Mouse (Mus musculus): Measurements from ENCODE around the gene Cyth3. TPM values are rescaled to one million over a fixed set of nuclear protein-coding genes. Genes with fewer than 3 reads are reported as not detected.

The Cyth3 gene
- total RNA-seq (2021): 100 to 1,000 TPM; 195 to 200 TPM
- long read RNA-seq, experiment 1, full-length matches to known transcripts: 107 of 149 reads
- long read RNA-seq, experiment 1, partial matches to known transcripts: 38 of 149 reads
- long read RNA-seq, experiment 1, other reads (novel, unspliced or antisense): 4 of 149 reads
- long read RNA-seq, experiment 2, full-length matches to known transcripts: 256 of 360 reads
- long read RNA-seq, experiment 2, partial matches to known transcripts: 72 of 360 reads
- long read RNA-seq, experiment 2, other reads (novel, unspliced or antisense): 32 of 360 reads

DNA sequence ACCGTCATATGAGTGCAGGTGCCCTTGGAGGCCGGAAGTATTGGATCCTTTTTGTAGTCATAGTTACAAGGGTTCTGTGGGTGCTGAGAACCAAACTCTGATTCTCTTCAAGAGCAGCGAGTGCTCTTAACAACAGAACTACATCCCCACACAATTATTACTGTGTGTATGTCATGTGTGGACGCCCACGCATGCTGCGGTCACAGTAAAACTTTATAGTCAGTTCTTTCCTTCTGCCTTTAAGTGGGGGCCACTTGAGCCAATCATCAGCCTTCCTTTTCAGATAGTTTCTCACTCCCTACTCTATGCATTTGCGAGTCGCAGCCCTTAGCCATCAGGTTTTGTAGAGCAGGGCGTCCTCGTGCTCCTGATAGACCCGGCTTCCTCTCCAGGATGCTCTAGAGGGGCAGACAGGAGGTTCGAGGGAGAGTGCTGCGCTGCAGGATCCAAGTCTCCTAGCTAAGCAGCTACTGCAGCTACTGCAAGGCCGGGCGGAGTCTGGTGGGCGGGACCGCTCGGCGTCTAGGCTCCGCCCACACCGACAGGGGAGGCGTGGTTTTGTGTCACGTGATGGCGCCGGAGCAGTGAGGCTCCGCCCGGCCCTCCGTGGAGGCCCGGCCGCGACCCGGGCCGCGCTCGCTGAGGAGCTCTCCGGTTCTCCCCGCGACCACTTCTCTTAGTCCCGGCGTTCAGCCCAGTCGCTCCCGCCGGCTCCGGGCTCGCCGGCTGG, at the start of gene Cyth3:
TSS of gene Cyth3 (plus strand) at position 555 of the 730 bp plus-strand sequence.
- DNase-seq (ENCODE audit: low spot score in 2 of 2): peak; percentile 91 to 94

DNA sequence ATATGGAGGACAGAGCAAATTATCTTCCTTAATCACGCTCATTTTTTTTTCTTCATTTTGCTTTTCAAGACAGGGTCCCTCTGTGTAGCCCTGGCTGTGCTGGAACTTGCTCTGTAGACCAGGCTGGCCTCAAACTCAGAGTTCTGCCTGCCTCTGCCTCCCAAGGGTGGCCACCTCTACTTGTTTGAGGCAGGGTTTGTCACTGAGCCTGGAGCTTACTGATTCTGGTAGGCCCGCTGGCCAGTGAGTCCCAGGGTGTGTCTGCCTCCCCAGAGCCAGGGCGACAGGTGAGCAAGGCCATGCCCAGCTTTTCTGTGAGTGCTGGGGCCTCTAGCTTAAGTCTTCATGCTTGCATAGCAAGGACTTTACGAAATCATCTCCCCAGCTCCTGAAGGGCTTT, 49.2 kb upstream of the Cyth3 start:
- DNase-seq (ENCODE audit: low spot score in 2 of 2): no peak

DNA sequence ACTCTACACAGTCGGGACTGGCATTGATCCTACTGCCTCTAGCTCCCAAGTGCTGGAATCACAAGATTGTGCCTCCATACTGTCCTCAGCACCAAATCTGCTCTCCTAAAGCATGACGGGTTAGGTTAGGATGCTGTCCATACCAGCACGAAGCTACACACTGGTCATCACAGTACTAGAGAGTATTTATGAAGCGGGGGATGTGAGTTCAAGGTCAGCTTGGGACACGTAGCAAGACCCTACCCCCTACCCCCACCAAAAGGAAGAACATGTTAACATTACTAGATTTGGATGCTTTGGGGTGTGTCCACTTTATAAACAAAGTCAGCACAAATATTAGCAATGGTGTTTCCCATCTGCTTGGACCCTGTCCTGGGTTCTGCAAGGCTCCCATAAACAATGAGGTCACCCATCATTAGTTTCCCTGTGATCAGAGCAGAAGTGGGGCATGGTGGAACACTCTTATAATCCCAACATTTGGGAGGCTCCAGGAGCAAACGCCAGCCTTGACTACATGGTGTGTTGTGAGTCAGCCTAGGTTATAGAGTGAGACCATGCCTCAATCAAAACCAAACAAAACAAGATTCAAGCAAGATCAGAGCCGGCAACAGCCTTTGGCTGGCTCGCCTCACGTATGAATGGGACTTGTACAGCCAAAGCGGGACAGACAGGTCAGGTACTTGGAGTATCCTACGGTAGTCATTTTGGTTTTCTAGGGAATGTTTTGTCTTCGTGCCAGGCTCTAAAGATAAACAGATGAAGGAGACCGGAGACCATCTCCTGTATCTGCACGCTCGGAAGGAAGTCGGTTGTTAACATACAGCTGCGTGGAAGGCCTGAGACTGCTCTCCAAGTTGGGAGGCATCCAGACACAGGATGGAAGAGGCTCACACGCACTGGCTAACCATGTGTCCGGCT, 47.7 kb upstream of the Cyth3 start:
- DNase-seq (ENCODE audit: low spot score in 2 of 2): no peak

DNA sequence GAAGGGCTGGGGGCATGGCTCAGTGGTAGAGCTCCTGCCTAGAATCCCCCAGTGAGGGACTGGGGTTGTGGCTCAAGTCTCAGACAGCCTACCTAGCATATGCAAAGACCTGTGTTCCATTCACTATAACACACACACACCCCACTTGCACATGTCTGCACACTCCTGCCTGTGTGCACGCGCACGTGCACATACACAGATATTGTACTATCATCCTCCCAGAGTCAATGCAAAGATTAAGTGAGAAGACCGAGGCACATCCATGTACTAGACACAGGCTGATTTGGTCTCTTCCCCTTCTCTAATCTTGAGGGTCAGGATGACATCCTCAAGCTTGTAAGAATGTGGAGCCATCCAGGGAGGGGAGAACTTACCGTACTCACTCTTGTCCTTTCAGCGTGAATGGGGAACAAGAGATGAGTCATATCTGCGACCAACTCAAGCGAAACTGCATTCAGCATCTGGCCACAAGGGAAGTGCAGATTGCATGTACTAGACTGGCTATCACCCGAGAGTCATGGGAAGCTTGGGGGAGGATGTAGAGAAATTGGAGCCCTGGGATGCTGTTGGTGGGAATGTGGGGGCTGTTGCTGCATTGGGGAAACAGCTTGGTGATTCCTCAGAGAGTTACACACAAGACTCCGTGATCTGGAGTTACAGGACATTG, 42.6 kb upstream of the Cyth3 start:
- DNase-seq (ENCODE audit: low spot score in 2 of 2): no peak

DNA sequence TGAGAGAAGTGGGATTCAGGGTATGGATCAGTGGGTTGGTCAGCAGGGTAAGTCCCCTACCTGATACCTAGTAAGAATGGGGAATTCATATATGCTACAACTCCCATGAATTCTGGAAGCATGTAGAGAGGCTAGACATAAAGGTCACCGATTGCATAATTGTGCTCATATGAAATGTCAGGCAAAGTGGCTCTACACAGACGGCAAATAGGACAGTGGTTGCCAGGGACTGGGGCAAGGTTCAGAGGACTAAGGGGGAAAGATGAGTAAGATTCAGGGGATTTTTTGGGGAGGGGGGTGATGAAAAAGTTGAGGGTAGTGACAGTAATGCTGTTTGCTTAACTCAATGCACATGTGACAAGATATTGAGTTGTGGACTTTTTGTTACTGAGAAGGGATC, 41.3 kb upstream of the Cyth3 start:
- DNase-seq (ENCODE audit: low spot score in 2 of 2): no peak

DNA sequence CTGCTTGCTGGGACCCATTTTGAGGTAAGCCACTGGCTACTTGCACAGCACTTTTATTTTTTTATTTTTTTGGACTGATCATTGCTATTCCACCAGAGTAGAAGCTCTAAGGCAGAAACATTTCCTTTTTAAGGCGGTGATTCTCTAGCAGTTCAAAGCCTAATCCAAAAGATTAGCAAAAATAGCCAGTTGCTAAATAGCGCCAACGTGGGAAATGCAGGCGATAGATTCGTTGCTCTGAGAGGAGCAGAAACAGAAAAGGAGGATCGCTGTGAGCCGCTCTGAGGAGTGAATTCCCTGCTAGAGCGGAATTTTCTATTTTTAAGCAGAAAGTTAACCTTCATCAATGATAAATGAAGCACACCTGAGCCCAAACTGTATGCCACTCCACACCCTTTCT, 40.4 kb upstream of the Cyth3 start:
- no peak for DNase-seq (ENCODE audit: low spot score in 2 of 2)

DNA sequence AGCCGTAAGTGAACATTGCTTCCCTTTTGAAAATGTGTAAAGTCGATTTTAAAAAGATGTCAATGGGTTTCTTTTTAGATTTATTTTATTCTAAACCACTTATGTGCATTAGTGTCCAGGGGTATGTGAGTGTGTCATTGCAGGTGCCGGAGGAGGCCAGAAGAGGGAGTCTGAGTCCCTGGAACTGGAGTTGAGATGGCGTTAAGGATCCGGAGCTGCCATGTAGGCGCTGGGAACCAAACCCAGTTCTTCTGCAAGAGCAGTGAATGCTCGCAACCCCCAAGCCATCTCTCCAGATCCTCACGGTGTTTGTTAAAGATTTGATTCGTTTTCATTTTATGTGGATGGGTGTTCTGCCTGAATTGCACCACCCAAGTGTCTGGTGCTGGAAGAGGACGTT, 39.2 kb upstream of the Cyth3 start:
- no peak for DNase-seq (ENCODE audit: low spot score in 2 of 2)

DNA sequence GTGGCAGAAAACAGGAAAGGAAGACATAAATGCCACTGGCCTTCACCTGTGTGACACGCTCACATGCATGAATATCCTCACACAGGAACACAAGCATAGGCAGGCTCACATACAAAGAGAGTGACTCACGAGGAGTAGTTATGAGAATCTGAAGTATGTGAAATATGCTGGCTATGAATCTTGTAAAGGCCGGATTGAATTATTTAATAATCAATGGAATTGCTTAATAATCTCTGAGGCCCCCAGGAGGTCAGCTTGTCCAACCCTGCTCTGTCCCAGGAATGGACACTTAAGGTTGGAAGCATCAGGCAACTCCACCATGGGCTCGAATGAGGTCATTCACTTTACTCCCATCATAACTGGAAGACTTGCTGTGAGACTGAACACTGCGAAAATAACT, 37.3 kb upstream of the Cyth3 start:
- no peak for DNase-seq (ENCODE audit: low spot score in 2 of 2)

DNA sequence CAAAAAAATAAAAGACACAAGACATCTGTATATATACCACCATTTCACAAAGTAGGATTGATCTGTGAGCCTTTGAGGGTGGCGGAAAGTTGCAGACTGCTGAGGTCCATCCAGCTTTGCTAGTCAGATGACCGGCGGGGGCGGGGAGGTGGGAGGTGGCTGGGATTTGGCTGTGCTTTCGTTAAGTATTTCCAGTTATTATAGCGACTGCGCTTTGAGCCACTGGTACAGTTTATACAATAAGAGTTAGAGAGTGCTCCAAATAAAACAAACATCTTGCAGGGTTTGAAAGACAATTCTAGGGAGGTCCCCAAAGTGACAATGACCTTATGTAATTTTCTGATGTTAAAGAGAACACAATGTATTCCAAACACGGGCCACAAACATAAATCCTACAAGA, 35.9 kb upstream of the Cyth3 start:
- no peak for DNase-seq (ENCODE audit: low spot score in 2 of 2)

DNA sequence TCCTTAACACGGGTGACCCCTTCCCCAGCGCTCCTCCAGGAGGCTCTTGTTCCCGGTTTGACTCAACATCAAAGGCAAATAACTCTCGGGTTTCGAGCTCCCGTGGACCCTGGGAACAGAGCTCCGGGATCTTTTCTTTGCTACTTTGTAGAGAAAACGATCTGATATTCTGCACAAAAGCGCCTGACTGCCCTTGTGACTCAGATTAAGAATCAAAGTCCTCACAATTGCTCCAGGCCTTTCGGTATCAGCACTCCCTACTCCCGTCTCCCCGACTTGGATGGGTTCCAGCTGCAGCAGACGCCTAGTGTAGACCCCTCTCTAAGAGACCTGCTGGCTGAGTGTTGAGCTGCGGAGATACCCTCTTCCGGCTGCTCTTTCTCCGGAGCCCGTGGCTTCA, 33.1 kb upstream of the Cyth3 start:
- no peak for DNase-seq (ENCODE audit: low spot score in 2 of 2)

DNA sequence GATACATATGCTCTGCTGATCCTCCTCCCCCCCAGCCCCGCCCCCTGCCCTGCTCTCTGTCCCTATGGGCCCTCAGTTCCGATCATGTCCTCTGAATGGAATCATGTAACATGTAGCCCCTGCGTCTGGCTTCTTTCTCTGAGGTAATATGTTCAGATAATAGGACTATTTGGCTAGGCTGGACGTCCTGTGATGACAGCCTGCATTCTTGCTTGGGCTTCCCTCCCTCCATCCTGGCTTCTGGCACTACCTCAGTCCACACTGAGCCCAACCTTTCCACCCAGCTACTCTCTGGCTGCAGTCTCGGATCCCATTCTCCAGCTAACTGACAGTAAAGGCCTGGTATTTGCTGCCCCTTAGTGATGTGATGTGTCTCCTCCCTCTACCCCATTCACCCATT, 29.3 kb upstream of the Cyth3 start:
- DNase-seq (ENCODE audit: low spot score in 2 of 2): no peak

DNA sequence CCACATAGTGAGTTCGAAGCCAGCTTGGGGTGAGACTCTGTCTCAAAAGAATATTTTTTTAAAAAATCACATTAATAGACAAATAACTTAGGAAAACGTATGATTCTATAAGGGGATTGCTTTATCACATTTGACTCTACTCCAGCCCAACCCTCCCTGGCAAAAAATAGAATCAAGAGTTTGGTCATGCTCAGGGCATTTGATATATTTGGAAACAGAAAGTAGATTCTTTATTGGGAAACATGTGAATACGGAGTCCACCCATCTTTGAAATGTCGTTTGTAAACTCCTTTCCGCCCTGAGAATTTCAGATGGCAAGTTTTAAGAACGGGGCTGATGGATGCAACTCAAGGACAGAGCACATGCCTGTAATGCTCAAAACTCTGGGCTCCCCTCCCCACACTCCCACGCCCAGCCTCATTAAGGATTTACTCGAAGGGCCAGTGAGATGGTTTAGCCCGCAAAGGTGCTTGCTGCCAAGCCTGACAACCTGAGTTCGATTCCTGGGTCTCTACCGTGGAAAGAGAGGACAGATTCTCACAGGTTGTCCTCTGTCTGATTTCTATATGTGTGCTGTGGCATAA, 28.6 kb upstream of the Cyth3 start:
- no peak for DNase-seq (ENCODE audit: low spot score in 2 of 2)

DNA sequence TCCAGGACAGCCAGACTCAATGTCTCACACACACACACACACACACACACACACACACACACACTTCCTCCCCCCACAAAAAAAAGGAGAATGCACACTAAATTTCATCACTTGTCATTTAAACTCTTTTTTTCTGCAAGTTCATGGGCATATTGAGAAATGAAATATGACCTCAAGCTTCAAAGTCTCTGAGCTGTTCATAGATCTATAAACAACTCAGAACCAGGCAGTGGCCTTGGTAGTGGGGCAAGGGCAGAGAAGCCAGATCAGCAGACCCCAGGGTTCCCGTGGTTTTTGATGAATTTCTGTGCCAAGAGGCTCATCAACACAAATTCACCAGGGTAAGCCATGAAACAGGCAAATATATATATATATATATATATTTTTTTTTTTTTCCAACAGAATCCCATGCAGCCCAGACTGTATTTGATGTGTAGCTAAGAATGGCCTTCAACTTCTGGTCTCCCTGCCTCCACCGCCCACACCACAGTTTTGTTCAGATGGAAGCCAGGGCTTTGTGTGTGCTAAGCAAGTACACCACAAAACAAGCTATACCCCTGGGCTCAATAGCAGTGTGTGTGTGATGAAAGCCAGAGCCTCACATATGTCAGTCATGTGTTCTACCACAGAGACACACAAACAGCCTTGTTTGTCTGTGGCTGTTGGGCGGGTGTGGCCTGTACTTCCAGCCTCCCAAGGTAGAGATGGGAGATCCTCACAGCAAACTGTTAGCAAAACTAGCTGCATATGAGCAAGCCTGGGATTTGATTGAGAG, 27.8 kb upstream of the Cyth3 start:
- DNase-seq (ENCODE audit: low spot score in 2 of 2): no peak

DNA sequence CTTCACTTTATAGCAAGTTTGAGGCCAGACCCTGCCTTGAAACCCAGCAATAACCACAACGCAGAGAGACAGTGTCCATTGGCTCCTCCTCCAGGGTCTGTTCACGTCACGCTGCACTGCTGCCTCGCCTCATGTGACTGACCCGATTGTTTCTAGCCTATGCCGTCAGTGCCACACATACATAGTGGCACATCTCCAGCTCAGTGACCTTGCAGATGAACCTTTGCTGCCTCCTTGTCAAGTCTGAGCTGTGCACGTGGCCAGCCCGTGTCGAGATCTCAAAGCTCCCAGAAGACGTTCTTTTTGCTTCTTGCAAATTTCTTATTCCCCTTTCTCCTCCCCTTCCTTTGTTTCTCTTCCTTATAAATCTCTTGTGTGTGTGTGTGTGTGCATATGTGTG, 20.2 kb upstream of the Cyth3 start:
- DNase-seq (ENCODE audit: low spot score in 2 of 2): no peak

DNA sequence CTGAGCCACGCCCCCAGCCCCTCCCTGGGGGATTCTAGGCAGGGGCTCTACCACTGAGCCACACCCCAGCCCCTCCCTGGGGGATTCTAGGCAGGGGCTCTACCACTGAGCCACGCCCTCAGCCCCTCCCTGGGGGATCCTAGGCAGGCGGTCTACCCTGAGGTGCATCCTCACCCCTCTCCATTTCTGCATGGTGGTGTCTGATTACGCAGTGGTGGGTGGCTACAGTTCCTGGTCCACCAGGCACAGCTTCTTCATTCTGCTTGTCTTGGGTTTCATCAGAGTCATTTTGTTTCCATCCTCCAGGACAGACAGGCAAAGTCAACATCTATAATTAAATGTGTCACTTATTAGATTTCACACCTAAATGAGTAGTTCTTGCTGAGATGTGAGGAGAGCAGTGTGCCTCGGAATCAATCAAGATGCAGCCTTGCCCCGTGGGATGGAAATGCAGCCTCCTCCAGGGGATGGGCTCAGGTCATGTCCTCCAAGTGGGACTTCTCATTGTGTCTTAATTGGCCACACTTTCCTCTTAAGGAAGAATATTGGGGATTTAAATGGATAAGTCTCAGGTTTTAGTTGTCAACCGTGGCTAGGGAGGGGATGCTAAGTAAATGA, 18.0 kb upstream of the Cyth3 start:
- DNase-seq (ENCODE audit: low spot score in 2 of 2): no peak

DNA sequence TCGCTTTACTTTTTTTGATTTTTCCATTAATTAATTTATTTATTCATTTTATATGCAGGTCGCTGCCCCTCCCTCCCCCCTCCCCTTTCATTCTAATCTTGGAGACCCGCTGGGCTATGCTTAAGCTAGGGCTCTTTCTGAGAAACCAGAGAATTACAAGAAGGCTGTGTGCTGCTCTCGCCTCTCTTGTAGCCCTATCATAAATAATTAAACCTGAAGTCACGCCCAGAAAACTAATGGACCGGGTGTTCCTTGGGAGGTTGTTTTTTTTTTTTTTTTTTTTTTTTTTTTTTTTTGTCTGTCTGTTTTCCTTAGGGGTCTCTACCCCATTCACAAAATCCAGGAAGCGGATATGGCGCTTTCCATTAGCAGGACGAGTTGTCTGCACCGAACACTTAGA, 15.5 kb upstream of the Cyth3 start:
- no peak for DNase-seq (ENCODE audit: low spot score in 2 of 2)

DNA sequence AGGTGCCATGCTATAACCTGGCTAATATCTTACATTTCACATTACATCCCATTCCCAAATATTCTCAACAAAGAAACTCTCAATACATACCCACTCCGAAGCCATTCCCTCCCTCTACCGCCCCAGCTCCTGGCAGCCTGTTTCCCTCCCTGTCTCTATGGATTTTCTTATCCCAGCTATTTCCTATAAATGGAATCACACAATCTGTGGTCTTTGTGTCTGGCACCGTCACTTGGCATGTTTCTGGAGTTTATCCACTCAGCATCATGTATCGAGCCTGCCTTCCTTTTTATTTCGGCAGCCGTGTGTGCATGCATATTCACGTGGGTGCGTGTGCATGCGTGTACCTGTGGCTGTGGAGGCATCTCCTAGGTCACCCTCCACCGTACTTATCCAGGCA, 14.1 kb upstream of the Cyth3 start:
- no peak for DNase-seq (ENCODE audit: low spot score in 2 of 2)

DNA sequence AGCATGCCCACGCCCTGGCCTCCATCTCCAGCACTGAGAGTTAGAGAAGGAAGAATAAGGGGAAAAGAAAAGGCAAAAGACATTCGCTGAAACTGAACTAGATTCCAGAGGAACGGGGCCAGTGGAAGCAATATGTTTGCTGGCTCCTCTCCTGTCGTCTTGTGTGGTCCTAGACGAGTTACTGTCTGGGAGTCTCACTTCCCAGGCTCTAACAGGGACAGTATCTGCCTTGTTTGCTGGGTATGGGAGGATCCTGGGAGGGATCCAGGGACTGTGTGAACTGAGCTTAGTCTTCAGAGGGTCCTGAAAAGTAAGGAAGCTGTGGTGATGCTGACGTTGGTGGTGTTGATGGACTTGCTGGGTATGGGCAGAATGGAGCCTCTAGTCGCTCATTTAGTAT, 10.3 kb upstream of the Cyth3 start:
- no peak for DNase-seq (ENCODE audit: low spot score in 2 of 2)

DNA sequence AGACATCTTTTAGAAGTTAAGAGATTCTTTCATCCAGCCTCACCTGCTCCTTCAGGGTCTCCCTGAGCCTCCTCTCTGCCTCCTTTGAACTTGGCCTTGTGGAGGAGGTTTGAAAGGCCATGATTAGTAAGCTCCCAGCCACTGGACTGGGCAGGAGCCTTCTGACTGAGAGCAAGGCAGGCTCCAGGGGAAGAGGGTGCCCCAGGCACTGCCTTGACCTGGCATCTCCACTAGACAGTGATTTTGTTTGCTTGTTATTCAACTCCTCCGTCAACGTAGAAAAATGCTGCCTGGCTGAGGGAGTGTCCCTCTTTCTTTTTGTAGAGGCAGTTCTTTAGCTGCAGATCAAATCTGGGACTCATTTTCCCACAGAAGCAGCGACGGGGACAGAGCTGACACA, 9.0 kb upstream of the Cyth3 start:
- DNase-seq (ENCODE audit: low spot score in 2 of 2): no peak

DNA sequence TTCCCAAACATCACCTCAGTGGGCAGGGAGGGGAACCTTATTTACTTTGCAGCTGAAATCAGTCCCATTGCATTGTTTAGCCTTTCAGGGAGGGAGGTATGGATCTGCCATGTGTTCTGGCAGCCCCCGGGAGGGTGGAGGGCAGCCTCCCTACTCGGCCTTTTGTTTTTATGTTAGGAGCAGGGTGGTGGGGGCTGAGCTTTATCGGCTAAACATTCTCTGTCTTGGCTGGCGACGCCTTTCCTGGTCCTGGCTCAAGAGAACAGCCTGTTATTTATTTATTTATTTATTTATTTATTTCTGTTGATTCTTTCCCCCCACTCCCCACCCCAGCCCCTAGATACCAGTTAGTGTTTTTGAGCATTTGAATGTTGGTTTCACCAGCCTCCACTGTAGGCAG, 7.7 kb upstream of the Cyth3 start:
- DNase-seq (ENCODE audit: low spot score in 2 of 2): no peak
